Mouse (Mus musculus) frontal cortex, adult 2 months (tissue): ENCODE results near the gene Map4k5. TPM values are rescaled to one million over a fixed set of nuclear protein-coding genes. Genes with fewer than 3 reads are reported as not detected.
A peak's percentile ranks its signal among the peaks of the same experiment; 100 is the strongest.

ENCODE experiments used
- DNase-seq, 2 experiments: peaks; one replicate each; pipeline ENCODE4 v3.0.0; 2022; ENCODE audit warnings: low spot score in 1 of 2; ENCODE audit errors: extremely low spot score in 1 of 2
- polyA plus RNA-seq: library from polyadenylated mRNA; depleted of rRNA; stranded (reverse); fragments of >200 nt; gene quantifications from 2 replicates; pipeline ENCODE4 v1.2.3, GENCODE M21; 2012; rRNA removed

Map4k5 gene
- polyA plus RNA-seq, 1 experiment, result 28.8 TPM

- DNase-seq, result no peak
Measured at GRCm38 (mm10) chr12:69759267-69759885, 133.6 kb downstream of the Map4k5 start.

- DNase-seq, result no peak
Measured at GRCm38 (mm10) chr12:69758221-69759185, 134.5 kb downstream of the Map4k5 start.

- DNase-seq, result peak; percentile 11 to 55
Measured at GRCm38 (mm10) chr12:69757418-69758141, 135.4 kb downstream of the Map4k5 start.

- no peak for DNase-seq
Measured at GRCm38 (mm10) chr12:69756015-69756414, 137.0 kb downstream of the Map4k5 start.

DNA sequence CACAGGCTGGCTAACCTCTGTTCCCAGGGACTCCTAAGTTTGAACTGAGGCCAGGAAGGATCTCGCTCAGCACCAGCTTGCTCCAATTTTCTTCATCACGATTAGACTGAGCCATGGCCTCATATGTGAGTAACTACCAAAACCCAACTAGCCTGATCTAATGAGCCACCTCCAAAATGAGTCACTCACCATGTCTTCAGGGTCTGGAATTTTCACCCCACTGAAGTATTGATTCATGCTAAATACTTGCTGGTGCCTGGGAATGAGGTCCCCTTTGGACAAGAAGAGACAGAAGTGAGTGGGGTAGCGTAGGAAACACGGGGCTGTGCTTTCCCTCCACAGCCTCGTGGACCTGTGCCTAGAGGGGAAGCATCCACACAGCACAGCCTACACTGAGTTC, 139.1 kb downstream of the Map4k5 start:
- DNase-seq, result no peak

Other genes with a start within 250 kb of the Map4k5 start
- gene Sos2, start 211.3 kb downstream of the Map4k5 start, polyA plus RNA-seq, result 31.2 and 32.6 TPM in 2 replicates
- 11.4 and 13.6 TPM in 2 replicates for gene L2hgdh, start 168.3 kb downstream of the Map4k5 start, polyA plus RNA-seq
- gene Atp5s, start 168.2 kb downstream of the Map4k5 start, polyA plus RNA-seq, result 33.7 and 34.9 TPM in 2 replicates
- gene Cdkl1, start 101.9 kb downstream of the Map4k5 start, polyA plus RNA-seq, result 9.6 and 11.4 TPM in 2 replicates
- gene Atl1, start 586 bp downstream of the Map4k5 start, polyA plus RNA-seq, result 90.2 and 117 TPM in 2 replicates
- 20.4 and 22.2 TPM in 2 replicates for gene Sav1, start 93.8 kb upstream of the Map4k5 start, polyA plus RNA-seq
- gene Nin, start 220.5 kb upstream of the Map4k5 start, polyA plus RNA-seq, result 33.8 and 38.5 TPM in 2 replicates